Mouse (Mus musculus) MEL-GATA-1-ER (cell line): ENCODE measurements around the gene Cacna1a.
"Not testable (repeated sequence)": the region's sequence is repeated elsewhere in the genome, so short reads cannot be mapped to it uniquely, and the experiment has no call there.

Source experiments
- DNase-seq: peaks from one replicate; pipeline ENCODE4 v3.0.0-alpha.2; 2012; ENCODE audit warnings: low read depth; ENCODE audit errors: extremely low read depth

Cacna1a gene

DNA sequence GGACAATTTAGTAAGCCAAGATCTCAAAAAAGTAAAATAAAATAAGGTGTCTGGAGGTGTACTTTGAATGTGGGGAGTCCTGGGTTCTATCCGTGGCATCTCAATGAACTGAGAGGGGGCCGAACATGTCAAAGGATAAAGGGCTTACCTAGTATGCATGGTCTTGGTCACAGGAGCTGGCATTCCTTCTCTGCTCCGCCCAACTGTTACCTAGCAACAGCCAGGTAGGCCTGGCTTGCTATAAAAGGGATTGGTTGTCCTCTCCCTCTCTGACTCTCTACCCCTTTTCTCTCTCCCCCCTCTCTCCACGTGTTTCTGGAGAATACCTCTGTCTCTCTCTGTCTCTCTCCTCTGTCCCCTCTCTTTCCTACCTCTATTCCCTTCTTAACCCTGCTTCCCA is 269.4 kb downstream of the Cacna1a start:
- no peak for DNase-seq

DNA sequence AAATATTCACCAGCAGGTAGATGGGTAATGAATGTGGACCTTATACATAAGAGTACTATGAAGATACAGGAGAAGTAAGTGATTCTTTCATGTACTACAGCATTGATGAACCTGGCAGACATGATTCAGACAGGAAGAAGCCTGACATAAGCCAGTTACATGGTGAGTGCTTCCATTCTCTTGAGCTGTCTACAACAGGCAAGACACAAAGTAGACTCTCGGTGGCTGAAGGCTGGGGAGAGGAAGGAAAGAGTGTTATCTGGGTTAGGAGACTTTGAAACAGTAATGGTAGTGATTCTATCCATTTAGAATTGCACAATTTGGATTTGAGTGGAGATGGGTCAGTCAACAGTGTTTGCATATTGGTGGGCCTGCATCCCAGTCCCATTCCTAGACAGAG is 270.7 kb downstream of the Cacna1a start:
- no peak for DNase-seq

DNA sequence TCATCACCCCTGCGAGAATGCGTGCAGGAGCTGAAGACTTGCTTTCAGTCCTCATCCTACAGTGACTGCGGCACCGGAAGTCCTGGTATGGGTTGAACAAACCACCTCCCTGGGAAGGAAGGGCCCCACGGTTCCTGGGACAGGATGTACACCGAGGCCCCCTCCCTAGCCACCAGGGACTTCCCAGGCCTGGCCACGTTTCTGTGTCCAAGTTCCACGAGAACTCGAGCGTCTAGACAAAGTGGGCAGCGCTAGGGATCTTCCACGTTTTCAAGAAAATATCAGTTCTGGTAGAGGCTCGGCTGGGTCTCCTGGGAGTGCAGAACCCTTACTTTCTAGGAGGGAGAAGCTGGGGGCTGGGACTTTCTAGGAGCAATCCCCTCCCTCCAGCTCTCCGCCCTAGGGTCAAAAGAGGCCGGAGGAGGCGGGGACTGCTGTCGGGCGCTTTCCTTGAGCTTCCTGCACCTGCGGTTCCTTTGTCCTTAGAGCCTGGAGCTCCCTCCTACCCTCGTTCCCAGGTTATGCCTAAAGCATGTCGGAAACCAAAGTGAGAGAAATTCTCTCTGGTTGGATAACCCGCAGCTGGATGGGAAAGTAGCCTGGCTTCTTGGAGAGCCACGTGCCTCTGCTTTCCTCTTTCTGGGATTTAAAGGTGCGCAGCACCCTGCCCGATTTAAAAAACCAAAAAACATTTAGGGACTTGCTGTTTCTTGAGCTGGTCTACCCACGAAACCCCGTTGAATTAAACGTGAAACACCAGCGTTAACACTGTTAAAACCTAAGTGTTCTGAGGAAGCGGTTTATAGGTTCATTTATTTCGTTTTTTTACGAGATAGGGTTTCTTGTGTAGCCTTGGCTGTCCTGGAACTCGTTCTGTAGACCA is 271.9 kb downstream of the Cacna1a start:
- DNase-seq, result no peak

DNA sequence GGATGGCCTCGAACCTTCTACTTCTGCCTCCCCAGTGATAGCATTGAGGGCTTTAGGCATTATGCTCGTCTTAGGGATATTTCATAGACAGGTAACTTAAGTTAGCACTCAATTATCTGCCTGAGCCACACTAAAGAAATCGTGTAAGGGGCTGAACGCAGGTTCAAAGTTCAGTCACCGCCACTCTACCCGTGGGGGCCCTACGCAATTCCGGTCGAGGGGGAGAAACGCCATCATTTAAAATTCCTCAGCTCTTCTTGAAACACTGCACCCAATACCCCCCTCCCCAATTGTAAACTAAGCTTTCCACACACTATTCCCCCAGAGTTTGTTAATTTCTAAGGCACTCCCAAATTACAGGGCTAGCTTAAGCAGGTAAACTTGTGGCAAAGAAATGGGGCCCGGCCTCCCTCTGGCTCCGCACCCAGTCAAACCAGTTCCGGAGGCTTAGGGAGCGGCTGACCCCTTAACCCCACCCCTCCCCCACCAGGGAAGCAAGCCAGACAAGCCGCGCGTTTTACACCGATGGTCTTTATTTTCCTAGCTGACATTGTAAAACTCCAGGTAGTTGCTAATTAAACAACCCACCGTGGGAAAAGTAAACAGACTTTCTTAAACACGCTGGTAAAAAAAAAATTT is 272.7 kb downstream of the Cacna1a start:
- DNase-seq, result no peak

DNA sequence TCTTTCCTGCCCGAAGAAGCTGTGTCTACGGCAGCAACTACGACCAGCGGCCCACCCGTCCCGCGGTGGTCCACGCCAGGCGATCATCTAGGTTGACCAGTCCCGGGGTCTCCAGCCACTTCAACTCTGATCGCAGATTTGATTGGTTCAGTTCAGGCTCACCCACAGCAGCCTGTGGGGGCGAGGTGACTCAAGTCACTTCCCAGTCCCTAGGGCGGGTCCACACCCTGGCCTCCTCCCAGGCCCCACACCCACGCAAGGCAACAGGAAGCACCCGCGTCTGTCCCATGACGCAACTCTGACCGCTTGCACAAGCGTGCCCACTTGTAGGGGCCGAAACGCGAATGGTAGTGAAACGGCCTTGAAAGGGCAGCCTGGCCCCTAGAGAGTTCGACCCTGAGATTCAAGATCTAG is 273.2 kb downstream of the Cacna1a start:
- no peak for DNase-seq

DNA sequence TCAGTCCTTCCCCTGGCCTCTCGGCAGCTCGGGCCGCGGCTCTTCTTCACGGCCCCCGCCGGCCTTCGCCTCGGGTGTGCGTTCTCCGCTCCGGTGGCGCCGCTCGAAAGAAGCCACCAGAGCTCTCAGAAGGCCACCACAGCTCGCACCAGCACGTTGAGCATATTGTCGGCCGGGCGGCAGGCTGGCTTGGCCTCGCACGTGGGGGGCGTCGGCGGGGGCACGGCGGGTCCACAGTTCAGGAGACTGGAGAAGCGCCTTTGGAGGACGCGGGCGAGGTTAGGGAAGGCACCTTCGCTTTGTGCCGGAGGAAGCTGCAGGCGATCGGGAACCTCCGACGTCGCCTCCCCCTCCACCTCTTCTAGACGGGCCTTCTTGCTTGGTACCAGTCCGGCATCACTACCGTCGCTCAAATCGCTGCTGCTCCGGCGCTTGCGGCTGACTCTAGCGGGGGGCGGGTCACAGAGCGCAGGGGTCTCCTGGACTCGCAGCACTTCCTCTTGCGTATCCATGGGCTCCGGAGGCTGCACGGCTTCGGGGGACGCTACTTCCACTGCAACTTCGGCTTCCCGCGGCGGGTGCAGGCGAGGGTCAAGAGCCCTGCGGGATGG is 273.8 kb downstream of the Cacna1a start:
- no peak for DNase-seq

DNA sequence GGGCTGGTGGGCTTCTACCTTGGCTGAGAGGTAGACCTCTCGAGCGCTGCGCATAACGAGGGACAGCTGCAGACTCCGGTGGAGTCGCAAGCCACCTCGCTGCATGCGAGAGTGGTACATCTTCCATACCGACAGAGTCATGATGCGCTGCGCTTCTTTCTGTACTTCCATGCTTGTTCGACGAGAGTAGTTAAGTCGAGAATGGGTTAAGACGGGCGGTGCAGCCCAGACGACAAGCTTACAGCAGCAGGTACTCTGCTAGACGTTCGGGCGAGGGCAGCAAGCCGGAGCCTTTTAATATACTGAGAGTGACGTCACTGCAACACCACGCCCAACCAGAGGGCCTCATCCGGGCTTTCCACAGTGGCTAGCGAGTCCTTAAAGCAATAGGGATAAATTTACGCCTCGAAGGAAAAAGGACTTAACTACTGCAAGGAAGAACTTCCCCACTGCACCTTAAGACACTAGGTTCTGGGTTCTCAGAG is 274.4 kb downstream of the Cacna1a start, which contains the start of gene Ier2:
Gene Ier2, minus strand, starts transcription at position 272 of the 485 bp plus-strand sequence.
- DNase-seq, result peak; percentile 93

DNA sequence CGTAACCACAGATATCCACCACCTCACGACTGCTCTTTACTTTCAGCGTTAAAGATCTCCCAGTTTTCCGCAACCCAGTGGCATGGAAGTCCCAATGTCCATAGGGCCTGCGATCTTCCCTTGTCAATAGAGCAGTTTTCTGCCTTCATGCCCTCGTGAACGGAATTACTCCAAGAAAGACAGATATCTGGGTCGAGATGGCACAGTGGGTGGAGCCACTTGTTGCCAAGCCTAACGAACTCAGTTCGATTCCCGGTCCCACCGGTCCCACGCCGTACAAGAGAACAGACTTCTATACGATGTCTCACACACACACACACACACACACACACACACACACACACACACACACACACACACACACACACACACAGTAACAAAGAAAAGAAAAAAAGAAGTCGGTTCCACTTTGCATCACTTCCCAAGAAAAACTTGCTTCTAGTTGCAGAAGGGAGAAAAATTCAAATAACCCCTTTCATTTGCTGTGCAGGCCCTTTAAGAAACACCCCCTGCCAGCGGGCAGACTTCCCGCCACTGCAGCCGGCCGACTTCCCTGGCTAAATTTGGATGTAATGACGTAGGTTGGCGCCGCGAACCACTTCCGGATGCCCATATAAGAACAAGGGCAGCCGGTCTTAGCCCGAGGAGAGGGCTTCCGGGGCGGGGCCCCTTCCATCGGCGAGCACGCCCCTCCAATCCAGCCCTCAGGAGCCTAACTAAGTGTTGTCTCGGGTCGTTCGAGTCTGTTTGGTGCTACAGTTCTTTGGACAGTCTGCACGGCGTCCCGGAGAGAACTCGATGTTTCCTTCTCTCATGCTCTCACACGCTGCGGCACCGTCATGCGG is 275.5 kb downstream of the Cacna1a start:
- peak; percentile 95 for DNase-seq

DNA sequence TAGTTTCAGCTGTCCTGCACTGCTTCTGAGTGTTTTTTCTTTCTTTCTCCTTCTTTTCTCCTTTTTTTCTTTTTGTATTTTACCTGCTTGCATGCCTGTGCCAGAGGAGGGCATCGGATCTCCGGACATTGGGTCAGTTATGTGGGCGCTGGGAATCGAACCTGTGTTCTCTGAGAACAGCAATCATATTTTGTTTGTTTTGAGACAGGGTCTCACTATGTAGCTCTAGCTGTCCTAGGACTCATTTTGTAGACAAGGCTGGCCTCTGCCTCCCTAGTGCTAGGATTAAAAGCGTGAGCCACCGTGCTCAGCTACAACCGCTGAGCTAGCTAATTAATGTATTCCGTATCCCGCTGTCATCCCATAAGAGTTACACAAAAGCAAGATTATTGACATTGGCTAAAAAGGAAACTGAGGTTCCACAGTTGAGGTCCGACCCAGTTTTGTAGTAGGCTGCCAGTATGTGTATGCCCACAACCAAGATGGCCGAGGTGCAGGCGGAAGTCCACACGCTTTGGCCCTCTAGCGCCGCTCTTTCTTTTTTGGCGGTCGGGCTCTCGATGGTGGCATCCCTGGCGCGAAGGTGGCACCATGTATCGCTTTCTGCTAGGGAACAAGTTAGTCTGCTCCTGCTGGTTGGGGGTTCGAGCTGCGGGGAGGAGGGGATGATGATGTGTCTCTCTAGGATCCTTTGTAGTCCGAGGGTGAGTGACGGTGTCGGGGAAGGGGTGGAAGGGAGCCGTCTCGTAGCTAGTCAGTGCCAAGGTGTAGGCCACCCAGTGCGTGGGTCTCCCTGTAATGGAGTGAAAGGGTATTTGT is 276.5 kb downstream of the Cacna1a start:
- DNase-seq, result no peak

DNA sequence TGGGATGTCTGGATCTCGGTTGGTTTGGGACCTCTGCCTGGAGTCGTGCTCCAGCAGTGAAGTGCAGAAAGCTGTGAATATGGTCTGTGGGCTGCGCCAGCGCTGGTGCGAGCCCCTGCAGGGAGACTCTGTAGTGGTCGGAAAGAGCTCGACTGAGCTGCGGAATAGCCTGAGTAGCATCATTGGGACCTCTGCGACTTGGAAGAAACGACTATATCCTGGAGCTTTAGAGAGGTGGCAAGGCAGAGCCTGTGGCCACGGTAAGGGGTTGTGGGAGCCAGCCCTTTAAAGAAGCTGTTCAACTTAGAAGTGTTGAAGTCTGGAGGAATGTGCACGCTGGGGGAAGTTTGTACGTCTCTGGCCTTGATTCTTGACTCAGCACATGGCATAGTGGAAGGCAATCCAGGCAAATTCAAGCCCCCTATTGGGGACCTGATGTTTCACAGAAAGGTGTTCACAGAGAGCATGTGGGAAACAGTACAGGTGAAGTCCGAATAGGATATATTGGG is 277.2 kb downstream of the Cacna1a start:
- no peak for DNase-seq

DNA sequence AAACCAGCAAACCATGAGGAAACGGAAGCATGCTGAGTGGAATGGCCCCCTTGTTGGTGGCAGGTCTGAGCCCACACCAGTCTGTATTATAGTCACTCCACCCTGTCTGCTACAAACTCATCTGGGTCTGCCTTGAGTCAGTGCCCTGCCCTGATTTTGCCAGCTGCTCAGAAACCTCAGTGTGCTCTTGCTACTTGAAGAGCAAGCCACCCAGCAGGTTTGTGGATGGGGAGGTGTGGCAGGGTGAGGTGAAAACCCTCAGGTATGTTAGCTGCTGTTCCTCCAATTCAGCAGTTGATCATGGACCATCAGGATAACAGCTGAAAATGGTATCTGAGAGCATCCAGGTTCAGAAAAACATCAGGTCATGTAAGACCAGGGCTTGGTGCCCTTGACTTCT is 279.8 kb downstream of the Cacna1a start:
- DNase-seq, result no peak

DNA sequence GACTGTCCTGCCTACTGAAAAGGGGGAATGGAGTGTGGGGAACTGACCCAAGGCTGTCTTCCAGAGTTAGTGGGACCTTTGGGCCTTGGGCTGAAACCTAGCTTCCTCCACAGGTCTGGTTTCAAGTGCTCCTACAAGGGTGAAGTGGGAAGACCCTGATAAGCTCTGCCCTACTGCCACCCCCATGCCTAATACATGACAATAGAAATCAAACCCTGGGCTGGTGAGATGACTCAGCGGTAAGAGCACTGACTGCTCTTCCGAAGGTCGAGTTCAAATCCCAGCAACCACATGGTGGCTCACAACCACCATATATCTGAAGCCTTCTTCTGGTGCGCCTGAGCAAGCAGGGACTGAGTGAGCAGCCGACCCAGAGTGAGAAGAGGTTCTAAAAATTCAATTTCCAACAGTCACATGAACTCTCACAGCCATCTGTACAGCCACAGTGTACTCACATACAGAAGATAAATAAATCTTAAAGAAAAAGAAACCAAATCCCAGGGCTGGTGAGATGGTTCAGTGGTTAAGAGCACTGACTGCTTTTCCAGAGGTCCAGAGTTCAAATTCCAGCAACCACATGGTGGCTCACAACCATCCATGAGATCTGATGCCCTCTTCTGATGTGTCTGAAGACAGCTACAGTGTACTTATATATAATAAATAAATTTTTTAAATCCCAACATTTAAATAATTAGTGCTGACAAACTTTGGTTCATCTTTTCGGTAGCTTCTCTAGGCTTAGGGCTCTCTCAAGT is 280.7 kb downstream of the Cacna1a start:
- no peak for DNase-seq

DNA sequence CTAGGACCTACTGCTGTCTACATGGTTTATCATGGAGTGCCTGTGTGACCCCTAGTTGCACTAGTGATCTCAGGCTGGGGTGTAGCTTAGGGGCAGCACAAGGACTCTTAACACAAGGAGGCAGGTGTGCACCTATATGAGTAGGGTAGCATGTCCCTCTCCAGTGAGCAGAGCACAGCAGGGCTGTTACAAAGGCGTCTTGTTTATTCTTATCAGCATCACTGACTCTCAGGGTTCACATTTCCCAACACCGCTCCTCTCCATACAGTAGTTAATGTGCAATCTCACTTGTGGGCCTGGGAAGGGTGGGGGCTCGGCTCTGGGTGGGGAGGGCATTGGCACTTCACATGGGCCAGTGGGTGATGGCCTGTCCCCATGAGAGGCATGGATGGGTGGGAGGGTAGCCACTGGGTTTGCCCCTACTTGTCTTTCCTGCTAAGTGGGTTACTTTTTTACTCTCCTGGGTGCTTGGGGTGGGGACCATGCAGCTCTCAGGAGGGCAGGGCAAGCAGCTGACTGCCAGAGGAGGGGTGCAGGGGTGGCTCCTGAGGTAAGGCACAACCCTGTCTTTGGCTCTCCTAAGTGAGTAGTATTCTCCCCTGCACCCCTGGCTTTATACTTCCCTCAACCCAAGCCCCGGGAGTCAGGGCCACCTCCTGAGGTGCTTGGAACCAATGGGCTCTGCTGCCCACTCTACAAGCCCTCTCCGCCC is 282.2 kb downstream of the Cacna1a start:
- DNase-seq, result not testable (repeated sequence)

DNA sequence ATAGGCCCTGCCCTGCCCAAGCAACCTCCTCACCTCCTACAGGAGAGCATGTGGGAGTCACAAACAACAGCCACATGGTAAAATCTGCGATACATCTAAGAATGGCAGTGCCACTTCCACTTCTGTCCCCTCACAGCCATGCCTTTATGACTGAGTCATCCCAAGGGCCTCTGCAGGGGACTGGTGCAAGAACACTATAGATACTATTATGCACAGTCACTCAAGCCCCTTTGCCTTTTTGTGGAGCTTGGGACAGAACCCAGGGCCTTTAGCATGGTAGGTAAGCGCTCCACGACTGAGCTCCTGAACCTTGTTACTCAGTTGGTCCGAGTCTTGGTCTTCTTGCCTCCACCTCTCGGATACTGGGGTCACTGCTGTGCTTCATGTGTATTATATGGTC is 289.1 kb downstream of the Cacna1a start:
- no peak for DNase-seq

DNA sequence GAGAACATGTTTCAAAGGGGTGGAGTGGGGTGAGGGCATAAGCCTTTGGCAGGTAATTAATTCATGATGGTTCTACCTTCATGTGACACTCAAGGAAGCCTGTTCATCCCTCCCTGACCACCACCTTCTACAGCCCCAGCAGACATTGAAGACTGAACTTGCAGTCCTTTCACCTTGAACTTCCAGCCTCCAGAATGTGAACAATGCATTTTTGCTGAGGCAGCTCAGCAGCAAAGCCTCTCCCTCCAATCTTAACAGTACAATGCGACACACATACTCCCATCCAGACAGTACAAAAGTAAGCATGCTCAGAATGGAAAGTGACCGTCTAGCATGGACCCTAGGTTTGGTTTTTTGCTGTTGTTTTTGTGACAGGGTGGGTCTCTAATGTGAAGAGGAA is 293.2 kb downstream of the Cacna1a start:
- DNase-seq, result no peak

DNA sequence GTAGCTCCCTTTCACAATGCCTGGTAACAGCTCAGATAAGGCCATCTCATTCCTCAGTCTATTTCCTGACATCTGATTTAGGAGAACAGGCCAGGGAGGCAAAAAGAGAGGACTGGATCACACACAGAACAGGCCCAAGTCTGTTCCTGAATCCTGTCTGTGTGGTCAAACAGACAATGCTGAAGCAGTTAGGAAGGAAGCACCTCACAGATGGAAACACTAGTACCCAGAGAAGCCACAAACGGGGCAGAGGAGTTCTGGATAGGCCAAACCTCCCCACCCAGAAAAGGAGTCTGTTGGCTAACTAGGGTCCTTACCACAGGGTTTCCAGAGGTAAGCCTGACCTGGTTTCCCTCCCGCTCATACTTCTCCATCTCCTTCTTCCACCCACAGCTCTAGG is 294.0 kb downstream of the Cacna1a start:
- DNase-seq, result no peak

DNA sequence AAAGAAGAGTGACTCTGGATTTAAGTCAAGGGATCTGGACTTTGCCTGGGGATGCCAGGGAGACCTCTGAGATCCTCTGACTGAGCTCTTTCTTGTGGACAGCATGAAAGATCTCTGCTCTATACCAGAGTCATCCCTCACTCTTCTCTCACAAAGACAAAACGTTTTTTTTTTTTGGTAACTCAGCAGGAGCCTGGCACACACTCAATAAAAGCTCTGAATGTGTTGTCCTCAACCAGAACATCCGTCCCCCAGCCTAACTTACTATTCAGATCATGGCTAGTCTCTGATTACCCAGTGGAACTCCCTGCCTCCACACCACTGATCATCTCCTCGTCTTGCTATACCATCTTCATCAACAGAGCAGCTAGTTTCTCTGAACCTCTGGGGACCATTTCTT is 296.3 kb downstream of the Cacna1a start:
- no peak for DNase-seq

DNA sequence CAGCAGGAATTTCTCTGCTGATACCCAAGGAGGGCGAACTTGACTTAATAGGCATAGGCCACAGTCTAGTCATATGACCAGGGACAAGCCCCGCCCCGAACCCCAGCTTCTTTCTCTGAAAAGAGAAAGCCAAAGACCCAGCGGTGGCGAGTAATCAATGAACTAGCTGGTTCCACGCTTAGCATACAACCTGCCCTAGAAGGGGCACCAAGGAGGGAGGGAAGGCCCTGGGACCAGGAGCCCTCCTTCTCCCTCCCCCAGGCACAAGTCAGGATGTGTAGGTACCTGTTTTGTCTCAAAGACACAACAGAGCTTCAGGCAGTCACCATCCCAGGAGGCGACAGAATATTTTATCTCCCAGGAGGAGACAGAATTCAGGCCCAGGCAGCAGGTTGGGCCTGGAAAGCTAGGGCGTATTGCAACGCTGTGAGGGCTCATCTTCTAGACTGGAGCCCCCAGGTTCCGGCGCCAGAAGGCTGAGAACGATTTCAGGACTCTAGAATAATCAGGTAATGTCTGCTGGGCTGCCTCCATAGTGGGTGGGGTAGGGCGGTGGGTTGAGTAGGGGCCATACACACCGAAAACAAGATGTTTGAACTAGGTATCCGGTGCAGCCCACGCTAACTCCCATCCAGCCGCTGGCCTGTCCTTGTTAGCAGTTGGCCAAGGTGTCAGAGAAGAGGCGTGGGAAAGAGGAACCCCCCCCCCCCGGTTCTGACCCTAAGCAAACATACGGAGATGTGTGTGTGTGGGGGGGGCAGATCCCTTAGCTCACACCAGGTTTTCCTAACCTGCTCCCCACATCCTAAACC is 298.2 kb downstream of the Cacna1a start, which contains the start of gene Trmt1:
Gene Trmt1, plus strand, starts transcription at position 117 of the 812 bp plus-strand sequence.
- DNase-seq, result no peak
